Mouse (Mus musculus): Measurements from ENCODE around the gene Uba2. TPM values are rescaled to one million over a fixed set of nuclear protein-coding genes. Genes with fewer than 3 reads are reported as not detected.
"Not testable (repeated sequence)": the region's sequence is repeated elsewhere in the genome, so short reads cannot be mapped to it uniquely, and the experiment has no call there.

Uba2 gene
- polyA plus RNA-seq, 1 experiment from 2014 or later: 285 TPM

DNA sequence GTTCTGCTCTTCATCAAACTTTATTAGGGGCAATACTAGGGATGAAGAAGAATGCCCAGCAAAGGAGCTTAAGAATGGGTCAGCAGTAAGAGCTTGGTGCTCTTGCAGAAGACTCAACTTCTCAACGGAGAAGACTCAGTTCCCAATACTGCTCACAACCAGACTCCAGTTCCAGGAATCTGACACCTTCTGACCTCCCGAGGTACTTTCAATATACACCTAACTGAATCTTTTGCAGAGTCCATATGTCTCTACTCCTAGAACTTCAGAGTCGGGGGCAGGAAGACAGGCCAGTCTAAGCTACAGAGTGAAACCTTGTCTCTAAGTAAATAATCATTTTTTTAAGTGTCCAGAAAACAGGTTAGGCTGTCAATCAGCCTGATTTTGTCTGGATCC, 37.4 kb downstream of the Uba2 start:
- Histone ChIP-seq H3K9me3 (replicated peaks; ENCODE audit: control insufficient read depth, low read length) (no peaks in the 10 kb centered on the region), H3K27ac (replicated peaks; ENCODE audit: low read depth, low read length) (no peak overlapping the region), H3K4me1 (ENCODE audit: control insufficient read depth, insufficient read depth, low read length) (0 out of 2 replicates have a peak, but pooled peaks cover 3% of the 10 kb centered on the region), H3K9ac (replicated peaks; ENCODE audit: low read length) (peak overlapping the region; percentile 91), H3K4me2 (ENCODE audit: low read depth, low read length) (peak overlapping the region; percentile 64), H3K27me3 (ENCODE audit: control insufficient read depth, insufficient read depth, low read length) (no peaks in the 10 kb centered on the region), H3K36me3 (replicated peaks; ENCODE audit: control insufficient read depth, insufficient read depth, low read depth, low read length) (no peaks in the 10 kb centered on the region; the same call in 1 of the 2 replicates), H3K4me3 (ENCODE audit: low read depth, low read length) (peak overlapping the region; percentile 93)
- WGBS: 5% methylated on average over 3 of the region's 3 CpGs
- DNase-seq (ENCODE audit: low spot score): peak; percentile 8
- 0 out of 2 replicates have a peak, but pooled peaks have one; percentile 8 for ATAC-seq (replicated peaks; ENCODE audit: insufficient number of reproducible peaks, low FRiP score, low TSS enrichment, low read depth)

DNA sequence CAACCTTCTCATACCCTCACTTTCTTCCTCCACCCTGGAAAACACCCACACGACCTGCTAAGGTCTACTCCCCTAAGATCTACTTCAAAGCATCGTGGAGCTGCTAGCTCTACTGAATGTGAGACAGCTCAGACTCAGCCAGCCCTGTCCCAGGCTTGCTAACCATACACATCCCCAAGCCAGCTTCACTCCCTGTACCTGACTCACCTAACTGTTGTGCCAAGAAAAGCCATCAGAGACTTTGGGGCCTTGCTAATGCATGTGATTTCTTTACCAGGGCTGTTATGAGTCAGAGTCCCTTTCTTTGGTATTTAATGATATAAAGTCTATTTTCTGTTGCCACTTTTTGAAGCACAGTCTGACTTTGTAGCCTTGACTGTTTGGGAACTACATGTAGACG, 38.3 kb downstream of the Uba2 start:
- Histone ChIP-seq H3K27ac (replicated peaks; ENCODE audit: low read depth, low read length) (no peak overlapping the region), H3K36me3 (replicated peaks; ENCODE audit: control insufficient read depth, insufficient read depth, low read depth, low read length) (no peaks in the 10 kb centered on the region; the same call in 1 of the 2 replicates), H3K9ac (replicated peaks; ENCODE audit: low read length) (no peak overlapping the region), H3K4me2 (ENCODE audit: low read depth, low read length) (no peak overlapping the region), H3K4me3 (ENCODE audit: low read depth, low read length) (0 out of 2 replicates have a peak overlapping the region, but pooled peaks have one; percentile 1), H3K4me1 (ENCODE audit: control insufficient read depth, insufficient read depth, low read length) (0 out of 2 replicates have a peak, but pooled peaks cover 3% of the 10 kb centered on the region), H3K9me3 (replicated peaks; ENCODE audit: control insufficient read depth, low read length) (no peaks in the 10 kb centered on the region), H3K27me3 (ENCODE audit: control insufficient read depth, insufficient read depth, low read length) (no peaks in the 10 kb centered on the region)
- WGBS: 81% methylated on average over 3 of the region's 3 CpGs
- DNase-seq (ENCODE audit: low spot score) (no peak), ATAC-seq (replicated peaks; ENCODE audit: insufficient number of reproducible peaks, low FRiP score, low TSS enrichment, low read depth) (no peak)

DNA sequence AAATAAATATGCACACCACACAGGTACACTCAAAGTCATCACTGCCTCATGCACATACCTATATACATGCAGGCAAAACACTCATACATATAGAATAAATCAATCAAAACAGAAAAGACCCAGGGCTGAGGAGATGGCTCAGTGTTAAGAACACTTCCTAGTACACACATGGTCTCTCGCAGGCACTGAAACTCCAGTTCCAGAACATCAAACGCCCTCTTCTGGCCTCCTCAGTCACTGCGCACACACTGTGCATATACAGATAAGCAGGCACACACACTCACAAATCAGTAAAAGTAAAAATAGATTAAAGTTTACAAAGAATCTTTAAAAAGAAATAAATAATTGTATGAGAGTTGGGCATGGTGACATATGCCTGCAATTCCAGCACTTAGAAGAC, 43.1 kb downstream of the Uba2 start:
- no peak for DNase-seq (ENCODE audit: low spot score)
- no peak overlapping the region for H3K4me2 ChIP-seq (ENCODE audit: low read depth, low read length)
- no peak overlapping the region for H3K4me3 ChIP-seq (ENCODE audit: low read depth, low read length)
- H3K27me3 ChIP-seq (ENCODE audit: control insufficient read depth, insufficient read depth, low read length): no peaks in the 10 kb centered on the region
- no peak overlapping the region for H3K27ac ChIP-seq (replicated peaks; ENCODE audit: low read depth, low read length)
- no peak for ATAC-seq (replicated peaks; ENCODE audit: insufficient number of reproducible peaks, low FRiP score, low TSS enrichment, low read depth)
- no peaks in the 10 kb centered on the region; the same call in none of the 2 replicates for H3K36me3 ChIP-seq (replicated peaks; ENCODE audit: control insufficient read depth, insufficient read depth, low read depth, low read length)
- H3K9me3 ChIP-seq (replicated peaks; ENCODE audit: control insufficient read depth, low read length): no peaks in the 10 kb centered on the region
- 86% methylated on average over 3 of the region's 3 CpGs for WGBS
- H3K9ac ChIP-seq (replicated peaks; ENCODE audit: low read length): no peak overlapping the region
- H3K4me1 ChIP-seq (ENCODE audit: control insufficient read depth, insufficient read depth, low read length): no peaks in the 10 kb centered on the region

DNA sequence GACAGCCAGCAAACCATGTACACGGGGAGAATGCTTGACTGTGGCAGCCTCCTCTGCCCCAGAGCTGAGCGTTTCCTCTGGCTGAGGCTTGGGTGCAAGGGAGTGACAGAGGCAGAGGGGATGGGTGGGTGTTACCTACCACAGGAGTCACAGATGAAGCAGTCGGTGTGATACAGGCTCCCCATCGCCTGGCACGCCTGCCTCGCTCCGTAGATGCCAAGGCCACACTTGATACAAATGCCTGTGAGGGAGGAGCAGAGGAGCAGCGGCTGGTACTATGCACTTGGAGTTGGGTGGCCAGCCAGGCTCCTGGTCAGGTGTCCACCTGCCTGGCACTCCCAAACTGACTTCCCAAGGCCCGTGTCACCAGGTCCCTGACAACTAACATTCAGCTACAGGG, 44.1 kb downstream of the Uba2 start:
- H3K9me3 ChIP-seq (replicated peaks; ENCODE audit: control insufficient read depth, low read length): no peaks in the 10 kb centered on the region
- H3K36me3 ChIP-seq (replicated peaks; ENCODE audit: control insufficient read depth, insufficient read depth, low read depth, low read length): no peaks in the 10 kb centered on the region; the same call in none of the 2 replicates

DNA sequence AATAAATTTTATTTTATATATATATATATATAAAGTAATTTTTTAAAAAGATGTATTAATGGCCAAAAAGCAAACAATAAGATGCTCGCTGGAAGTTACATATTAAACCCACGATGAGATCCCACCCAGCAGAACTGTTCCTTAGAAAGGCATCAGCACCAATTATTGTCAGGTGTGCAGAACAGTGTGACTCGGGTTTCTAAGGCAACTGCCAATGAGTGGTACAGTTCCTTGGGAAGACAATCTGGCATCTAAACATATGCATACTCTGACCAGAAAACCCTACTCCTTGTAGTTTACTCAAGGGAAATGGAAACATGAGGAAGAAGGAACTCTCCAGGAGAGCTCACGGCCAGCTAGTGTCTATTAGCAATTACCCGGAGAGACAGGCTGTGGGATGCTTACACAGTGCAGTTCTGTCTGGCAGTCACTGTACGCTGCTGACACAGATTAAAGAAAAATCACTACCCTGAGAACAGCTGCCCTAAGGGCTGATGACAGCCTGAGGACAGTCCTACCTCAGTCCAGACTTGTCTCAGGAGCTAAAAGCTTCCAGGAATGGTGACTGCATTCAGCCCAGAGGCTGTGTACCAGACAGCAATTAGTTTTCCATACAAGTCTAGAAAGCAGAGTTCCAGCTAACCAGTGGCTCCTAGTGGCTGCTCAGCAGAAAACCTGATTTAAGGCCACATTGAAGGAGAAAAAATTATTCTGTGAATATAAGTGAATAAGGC, 46.2 kb downstream of the Uba2 start:
- no peaks in the 10 kb centered on the region for H3K9me3 ChIP-seq (replicated peaks; ENCODE audit: control insufficient read depth, low read length)
- 0 out of 2 replicates have a peak, but pooled peaks have one; percentile 41 for ATAC-seq (replicated peaks; ENCODE audit: insufficient number of reproducible peaks, low FRiP score, low TSS enrichment, low read depth)
- WGBS: 82% methylated on average over 6 of the region's 6 CpGs
- peak; percentile 36 for DNase-seq (ENCODE audit: low spot score)
- no peak overlapping the region for H3K4me3 ChIP-seq (ENCODE audit: low read depth, low read length)
- H3K27me3 ChIP-seq (ENCODE audit: control insufficient read depth, insufficient read depth, low read length): no peaks in the 10 kb centered on the region
- H3K4me1 ChIP-seq (ENCODE audit: control insufficient read depth, insufficient read depth, low read length): no peaks in the 10 kb centered on the region
- H3K27ac ChIP-seq (replicated peaks; ENCODE audit: low read depth, low read length): no peak overlapping the region
- H3K9ac ChIP-seq (replicated peaks; ENCODE audit: low read length): no peak overlapping the region
- H3K4me2 ChIP-seq (ENCODE audit: low read depth, low read length): no peak overlapping the region
- no peaks in the 10 kb centered on the region; the same call in 1 of the 2 replicates for H3K36me3 ChIP-seq (replicated peaks; ENCODE audit: control insufficient read depth, insufficient read depth, low read depth, low read length)

More for the DNA sequence above, 44.1 kb downstream of the Uba2 start:
- Histone ChIP-seq H3K27ac (replicated peaks; ENCODE audit: low read depth, low read length) (no peak overlapping the region), H3K4me2 (ENCODE audit: low read depth, low read length) (no peak overlapping the region), H3K4me1 (ENCODE audit: control insufficient read depth, insufficient read depth, low read length) (no peaks in the 10 kb centered on the region), H3K4me3 (ENCODE audit: low read depth, low read length) (no peak overlapping the region), H3K27me3 (ENCODE audit: control insufficient read depth, insufficient read depth, low read length) (no peaks in the 10 kb centered on the region), H3K9ac (replicated peaks; ENCODE audit: low read length) (no peak overlapping the region)
- ATAC-seq (replicated peaks; ENCODE audit: insufficient number of reproducible peaks, low FRiP score, low TSS enrichment, low read depth) (no peak), DNase-seq (ENCODE audit: low spot score) (no peak)
- WGBS: 91% methylated on average over 9 of the region's 9 CpGs

DNA sequence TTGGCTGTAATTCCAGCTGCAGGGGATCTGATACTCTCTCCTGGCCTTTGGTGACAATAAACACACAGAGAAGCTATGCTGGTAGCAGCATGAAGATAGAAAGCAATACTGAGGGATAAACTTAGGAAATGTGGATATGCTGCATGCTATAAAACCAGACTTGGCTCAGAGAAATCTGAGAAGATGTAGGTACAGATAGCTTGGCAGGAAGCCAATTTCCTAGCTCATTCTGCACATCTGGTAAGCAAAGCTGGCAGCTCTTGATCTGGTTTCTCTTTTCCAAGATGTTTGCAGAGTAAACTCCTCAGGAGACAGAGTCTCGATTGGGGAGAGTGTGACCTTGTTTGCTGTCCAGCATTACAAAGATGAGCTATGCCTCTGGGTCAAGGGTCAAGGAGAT, 48.8 kb downstream of the Uba2 start:
- H3K4me2 ChIP-seq (ENCODE audit: low read depth, low read length); H3K27ac ChIP-seq (replicated peaks; ENCODE audit: low read depth, low read length): not testable (repeated sequence)

DNA sequence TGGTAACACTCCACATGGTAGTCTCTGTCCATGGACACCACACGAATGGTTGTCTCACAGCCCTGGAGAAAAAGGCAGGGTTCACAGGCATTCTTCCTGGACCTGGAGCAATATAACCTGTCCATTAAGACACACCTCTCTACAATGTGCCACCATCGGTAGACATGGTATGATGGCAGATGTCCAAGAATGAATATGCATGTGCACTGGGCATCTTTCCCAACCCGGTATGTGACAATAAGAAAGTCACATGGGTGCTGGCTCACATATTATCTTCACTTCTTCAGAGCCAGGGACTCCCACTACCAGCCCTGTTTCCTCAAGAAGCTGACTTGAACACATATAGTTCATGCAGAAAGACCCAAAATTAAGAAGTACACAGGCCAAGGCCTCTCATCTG, 52.8 kb downstream of the Uba2 start:
- no peak for DNase-seq (ENCODE audit: low spot score)
- Histone ChIP-seq H3K9me3 (replicated peaks; ENCODE audit: control insufficient read depth, low read length) (no peaks in the 10 kb centered on the region), H3K27me3 (ENCODE audit: control insufficient read depth, insufficient read depth, low read length) (no peaks in the 10 kb centered on the region), H3K27ac (replicated peaks; ENCODE audit: low read depth, low read length) (no peak overlapping the region), H3K36me3 (replicated peaks; ENCODE audit: control insufficient read depth, insufficient read depth, low read depth, low read length) (peaks cover 3% of the 10 kb centered on the region), H3K4me2 (ENCODE audit: low read depth, low read length) (no peak overlapping the region), H3K4me3 (ENCODE audit: low read depth, low read length) (no peak overlapping the region), H3K9ac (replicated peaks; ENCODE audit: low read length) (no peak overlapping the region), H3K4me1 (ENCODE audit: control insufficient read depth, insufficient read depth, low read length) (no peaks in the 10 kb centered on the region)
- no peak for ATAC-seq (replicated peaks; ENCODE audit: insufficient number of reproducible peaks, low FRiP score, low TSS enrichment, low read depth)
- WGBS: 96% methylated on average over 3 of the region's 3 CpGs

More for the DNA sequence above, 48.8 kb downstream of the Uba2 start:
- 42% methylated on average over 1 of the region's 1 CpGs for WGBS
- not testable (repeated sequence) for H3K27me3 ChIP-seq (ENCODE audit: control insufficient read depth, insufficient read depth, low read length); H3K9me3 ChIP-seq (replicated peaks; ENCODE audit: control insufficient read depth, low read length); H3K4me1 ChIP-seq (ENCODE audit: control insufficient read depth, insufficient read depth, low read length); H3K36me3 ChIP-seq (replicated peaks; ENCODE audit: control insufficient read depth, insufficient read depth, low read depth, low read length); H3K9ac ChIP-seq (replicated peaks; ENCODE audit: low read length); H3K4me3 ChIP-seq (ENCODE audit: low read depth, low read length); ATAC-seq (replicated peaks; ENCODE audit: insufficient number of reproducible peaks, low FRiP score, low TSS enrichment, low read depth)
- peak; percentile 26 for DNase-seq (ENCODE audit: low spot score)

DNA sequence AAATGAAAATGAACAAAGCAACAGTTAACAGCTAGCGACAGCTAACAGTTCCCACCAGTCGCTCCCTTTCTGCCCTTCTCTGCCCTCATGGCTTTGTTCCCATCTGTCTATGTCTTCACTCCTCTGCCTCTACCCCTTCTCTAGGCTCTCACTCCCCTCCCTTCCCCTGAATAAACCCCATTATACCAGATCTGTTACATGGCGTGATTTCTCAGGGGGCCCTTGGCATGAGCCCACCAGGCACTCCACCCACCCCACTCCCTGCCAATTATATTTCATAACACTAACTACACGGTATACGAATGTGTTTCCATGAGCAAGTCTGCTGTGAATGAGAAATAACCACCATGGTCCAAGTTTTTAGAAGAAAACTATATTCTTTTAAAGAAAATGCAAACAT, 60.2 kb downstream of the Uba2 start:
- H3K36me3 ChIP-seq (replicated peaks; ENCODE audit: control insufficient read depth, insufficient read depth, low read depth, low read length): peaks cover 3% of the 10 kb centered on the region
- no peak for DNase-seq (ENCODE audit: low spot score)
- no peaks in the 10 kb centered on the region for H3K9me3 ChIP-seq (replicated peaks; ENCODE audit: control insufficient read depth, low read length)
- no peak overlapping the region for H3K9ac ChIP-seq (replicated peaks; ENCODE audit: low read length)
- no peak overlapping the region for H3K27ac ChIP-seq (replicated peaks; ENCODE audit: low read depth, low read length)
- no peak for ATAC-seq (replicated peaks; ENCODE audit: insufficient number of reproducible peaks, low FRiP score, low TSS enrichment, low read depth)
- H3K4me1 ChIP-seq (ENCODE audit: control insufficient read depth, insufficient read depth, low read length): no peaks in the 10 kb centered on the region
- no peak overlapping the region for H3K4me2 ChIP-seq (ENCODE audit: low read depth, low read length)
- no peaks in the 10 kb centered on the region for H3K27me3 ChIP-seq (ENCODE audit: control insufficient read depth, insufficient read depth, low read length)
- WGBS: 82% methylated on average over 5 of the region's 5 CpGs
- no peak overlapping the region for H3K4me3 ChIP-seq (ENCODE audit: low read depth, low read length)

Measured in embryonic facial prominence, embryonic 11.5 days (tissue).